Mouse (Mus musculus): ENCODE data around the gene Atp13a5. TPM values are rescaled to one million over a fixed set of nuclear protein-coding genes. Genes with fewer than 3 reads are reported as not detected.

The Atp13a5 gene
- polyA plus RNA-seq, 1 experiment from 2014 or later: 0.55 TPM

- Histone ChIP-seq H3K27ac (replicated peaks) (no peak overlapping the region), H3K36me3 (no peaks in the 10 kb centered on the region), H3K4me1 (no peaks in the 10 kb centered on the region), H3K4me3 (no peak overlapping the region), H3K9ac (replicated peaks) (no peak overlapping the region), H3K4me2 (replicated peaks) (no peak overlapping the region), H3K9me3 (no peaks in the 10 kb centered on the region), H3K27me3 (no peaks in the 10 kb centered on the region)
- ATAC-seq (replicated peaks): no peak
- 92% methylated on average over 3 of the region's 3 CpGs for WGBS
Observed at GRCm38 (mm10) chr16:29315391-29315790, 63.1 kb downstream of the Atp13a5 start.

GRCm38 (mm10) chr16:29314991-29315390, 63.5 kb downstream of the Atp13a5 start:
- no peak overlapping the region for H3K4me3 ChIP-seq
- H3K36me3 ChIP-seq: no peaks in the 10 kb centered on the region
- no peaks in the 10 kb centered on the region for H3K9me3 ChIP-seq
- no peak overlapping the region for H3K4me2 ChIP-seq (replicated peaks)
- ATAC-seq (replicated peaks): no peak
- H3K27me3 ChIP-seq: no peaks in the 10 kb centered on the region
- H3K27ac ChIP-seq (replicated peaks): no peak overlapping the region
- no peaks in the 10 kb centered on the region for H3K4me1 ChIP-seq
- no peak overlapping the region for H3K9ac ChIP-seq (replicated peaks)
- 88% methylated on average over 3 of the region's 3 CpGs for WGBS

- H3K9me3 ChIP-seq: no peaks in the 10 kb centered on the region
- H3K9ac ChIP-seq (replicated peaks): no peak overlapping the region
- no peak overlapping the region for H3K27ac ChIP-seq (replicated peaks)
- no peak for ATAC-seq (replicated peaks)
- H3K27me3 ChIP-seq: no peaks in the 10 kb centered on the region
- no peak overlapping the region for H3K4me3 ChIP-seq
- H3K4me1 ChIP-seq: no peaks in the 10 kb centered on the region
- no peak overlapping the region for H3K4me2 ChIP-seq (replicated peaks)
- no peaks in the 10 kb centered on the region for H3K36me3 ChIP-seq
- 71% methylated on average over 9 of the region's 9 CpGs for WGBS
Observed at GRCm38 (mm10) chr16:29297555-29298021, 80.9 kb downstream of the Atp13a5 start.

- ATAC-seq (replicated peaks): no peak
- Histone ChIP-seq H3K4me3 (no peak overlapping the region), H3K4me1 (no peaks in the 10 kb centered on the region), H3K27ac (replicated peaks) (no peak overlapping the region), H3K4me2 (replicated peaks) (no peak overlapping the region), H3K9me3 (no peaks in the 10 kb centered on the region), H3K27me3 (no peaks in the 10 kb centered on the region), H3K9ac (replicated peaks) (no peak overlapping the region), H3K36me3 (no peaks in the 10 kb centered on the region)
- 72% methylated on average over 5 of the region's 5 CpGs for WGBS
Observed at GRCm38 (mm10) chr16:29280691-29281090, 97.8 kb downstream of the Atp13a5 start.

- no peak overlapping the region for H3K4me3 ChIP-seq
- 87% methylated on average over 4 of the region's 4 CpGs for WGBS
- no peaks in the 10 kb centered on the region for H3K9me3 ChIP-seq
- H3K36me3 ChIP-seq: no peaks in the 10 kb centered on the region
- H3K4me1 ChIP-seq: no peaks in the 10 kb centered on the region
- no peak overlapping the region for H3K9ac ChIP-seq (replicated peaks)
- no peaks in the 10 kb centered on the region for H3K27me3 ChIP-seq
- H3K27ac ChIP-seq (replicated peaks): no peak overlapping the region
- H3K4me2 ChIP-seq (replicated peaks): no peak overlapping the region
- no peak for ATAC-seq (replicated peaks)
Observed at GRCm38 (mm10) chr16:29254325-29254724, 124.2 kb downstream of the Atp13a5 start.

- Histone ChIP-seq H3K4me3 (no peak overlapping the region), H3K27me3 (no peaks in the 10 kb centered on the region), H3K9me3 (no peaks in the 10 kb centered on the region), H3K4me2 (replicated peaks) (no peak overlapping the region), H3K4me1 (no peaks in the 10 kb centered on the region), H3K9ac (replicated peaks) (no peak overlapping the region), H3K36me3 (no peaks in the 10 kb centered on the region), H3K27ac (replicated peaks) (no peak overlapping the region)
- WGBS: 66% methylated on average over 5 of the region's 5 CpGs
- no peak for ATAC-seq (replicated peaks)
Observed at GRCm38 (mm10) chr16:29235951-29236350, 142.6 kb downstream of the Atp13a5 start.

- peak; percentile 90 for ATAC-seq (replicated peaks)
- no peak overlapping the region for H3K4me3 ChIP-seq
- 60% methylated on average over 5 of the region's 5 CpGs for WGBS
- H3K4me2 ChIP-seq (replicated peaks): no peak overlapping the region
- no peaks in the 10 kb centered on the region for H3K9me3 ChIP-seq
- H3K36me3 ChIP-seq: no peaks in the 10 kb centered on the region
- H3K27me3 ChIP-seq: no peaks in the 10 kb centered on the region
- H3K27ac ChIP-seq (replicated peaks): peak overlapping the region; percentile 24; the same call in 1 of the 2 replicates
- H3K9ac ChIP-seq (replicated peaks): no peak overlapping the region
- H3K4me1 ChIP-seq: peaks cover 9% of the 10 kb centered on the region
Observed at GRCm38 (mm10) chr16:29216395-29217295, 161.9 kb downstream of the Atp13a5 start.

- Histone ChIP-seq H3K36me3 (no peaks in the 10 kb centered on the region), H3K9me3 (no peaks in the 10 kb centered on the region), H3K4me2 (replicated peaks) (peak within 1 kb of the TSS; percentile 65), H3K4me3 (peak within 1 kb of the TSS; percentile 44), H3K27me3 (no peaks in the 10 kb centered on the region), H3K9ac (replicated peaks) (peak within 1 kb of the TSS; percentile 45), H3K27ac (replicated peaks) (no peak within 1 kb of the TSS), H3K4me1 (peaks cover 18% of the 10 kb centered on the region)
- peak; percentile 67 for ATAC-seq (replicated peaks)
- WGBS: 2% methylated on average over 39 of the region's 39 CpGs
Observed at GRCm38 (mm10) chr16:29209605-29210411, 168.7 kb downstream of the Atp13a5 start, which contains the start of gene Hrasls. Gene Hrasls (plus strand): TSS chr16:29209695.

- WGBS: 80% methylated on average over 7 of the region's 7 CpGs
- H3K9me3 ChIP-seq: no peaks in the 10 kb centered on the region
- no peaks in the 10 kb centered on the region for H3K36me3 ChIP-seq
- H3K27me3 ChIP-seq: no peaks in the 10 kb centered on the region
- H3K4me1 ChIP-seq: peaks cover 25% of the 10 kb centered on the region
- H3K4me3 ChIP-seq: no peak overlapping the region
- no peak overlapping the region for H3K27ac ChIP-seq (replicated peaks)
- H3K4me2 ChIP-seq (replicated peaks): no peak overlapping the region
- no peak overlapping the region for H3K9ac ChIP-seq (replicated peaks)
- ATAC-seq (replicated peaks): no peak
Observed at GRCm38 (mm10) chr16:29208841-29209240, 169.7 kb downstream of the Atp13a5 start.

GRCm38 (mm10) chr16:29205581-29205980, 173.0 kb downstream of the Atp13a5 start:
- Histone ChIP-seq H3K4me3 (no peak overlapping the region), H3K27ac (replicated peaks) (peak overlapping the region; percentile 58), H3K9ac (replicated peaks) (no peak overlapping the region), H3K9me3 (no peaks in the 10 kb centered on the region), H3K36me3 (no peaks in the 10 kb centered on the region), H3K27me3 (no peaks in the 10 kb centered on the region), H3K4me1 (peaks cover 24% of the 10 kb centered on the region), H3K4me2 (replicated peaks) (no peak overlapping the region)
- WGBS: 36% methylated on average over 2 of the region's 2 CpGs
- peak; percentile 14; the same call in 1 of the 2 replicates for ATAC-seq (replicated peaks)

- Histone ChIP-seq H3K36me3 (no peaks in the 10 kb centered on the region), H3K4me2 (replicated peaks) (peak overlapping the region; percentile 4; the same call in 1 of the 2 replicates), H3K4me3 (no peak overlapping the region), H3K9ac (replicated peaks) (no peak overlapping the region), H3K27ac (replicated peaks) (peak overlapping the region; percentile 58), H3K9me3 (no peaks in the 10 kb centered on the region), H3K4me1 (peaks cover 17% of the 10 kb centered on the region; the same call in 1 of the 2 replicates), H3K27me3 (no peaks in the 10 kb centered on the region)
- 54% methylated on average over 7 of the region's 7 CpGs for WGBS
- peak; percentile 87 for ATAC-seq (replicated peaks)
Observed at GRCm38 (mm10) chr16:29204875-29205274, 173.7 kb downstream of the Atp13a5 start.

GRCm38 (mm10) chr16:29201146-29201545, 177.4 kb downstream of the Atp13a5 start:
- ATAC-seq (replicated peaks): no peak
- H3K36me3 ChIP-seq: no peaks in the 10 kb centered on the region
- H3K4me1 ChIP-seq: peaks cover 19% of the 10 kb centered on the region; the same call in 1 of the 2 replicates
- no peaks in the 10 kb centered on the region for H3K27me3 ChIP-seq
- no peak overlapping the region for H3K4me3 ChIP-seq
- WGBS: 92% methylated on average over 2 of the region's 2 CpGs
- H3K4me2 ChIP-seq (replicated peaks): no peak overlapping the region
- H3K27ac ChIP-seq (replicated peaks): no peak overlapping the region
- H3K9me3 ChIP-seq: no peaks in the 10 kb centered on the region
- no peak overlapping the region for H3K9ac ChIP-seq (replicated peaks)
